Mouse (Mus musculus): ENCODE data around the gene Pank2. TPM values are rescaled to one million over a fixed set of nuclear protein-coding genes. Genes with fewer than 3 reads are reported as not detected.
"Not testable (repeated sequence)": the region's sequence is repeated elsewhere in the genome, so short reads cannot be mapped to it uniquely, and the experiment has no call there.

Pank2 gene
- total RNA-seq, 2 experiments from 2014 or later: 62.8 to 74.0 TPM

DNA sequence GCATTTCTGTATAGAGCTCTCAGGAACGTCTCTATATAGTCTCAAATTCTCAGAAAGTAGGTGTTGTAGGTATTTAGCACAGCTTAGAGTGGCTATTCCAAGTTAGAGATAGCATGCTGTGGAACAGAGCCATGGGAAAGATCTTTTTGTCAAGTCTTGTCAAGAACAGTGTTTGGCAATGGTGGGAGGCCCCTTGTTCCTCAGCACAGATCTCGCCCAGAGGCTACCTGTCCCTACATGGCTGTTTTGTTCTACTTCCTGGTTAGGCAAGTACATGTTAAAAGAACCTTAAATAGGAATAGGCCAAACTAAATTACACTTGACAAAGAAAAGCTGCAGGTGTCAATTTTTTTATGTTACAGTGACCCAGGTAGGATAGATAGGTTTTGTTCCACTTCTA is 38.2 kb downstream of the Pank2 start:
- intact Hi-C loops (cut with DNase I): no loop called here
- no peak overlapping the region for H3K4me3 ChIP-seq
- DNase-seq (ENCODE audit: extremely low spot score in 1 of 2, low spot score in 2 of 2): no peak
- TF ChIP-seq CTCF (IDR thresholded peaks at IDR 0.05): no peak
- H3K27ac ChIP-seq: no peak overlapping the region

DNA sequence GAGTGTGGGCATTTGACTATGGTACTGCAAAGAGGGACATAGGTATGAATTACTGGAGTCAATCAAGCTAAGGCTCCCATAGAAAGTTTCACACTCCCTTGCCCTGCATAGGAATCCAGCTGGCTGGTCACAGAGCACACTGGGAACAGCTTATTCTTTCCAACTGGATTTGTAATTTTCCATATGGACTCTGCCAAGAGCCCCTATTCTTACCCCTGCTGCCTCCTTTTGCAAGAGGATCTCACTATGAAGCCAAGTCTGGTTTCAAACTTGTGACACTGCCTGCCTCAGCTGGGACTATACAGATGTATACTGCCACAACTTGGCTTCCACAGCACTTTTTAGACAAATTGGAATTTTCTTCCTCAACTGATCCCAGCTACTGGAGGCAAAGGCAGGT is 39.3 kb downstream of the Pank2 start:
- Histone ChIP-seq H3K27ac (no peak overlapping the region), H3K4me3 (no peak overlapping the region)
- no peak for TF ChIP-seq CTCF (IDR thresholded peaks at IDR 0.05)
- DNase-seq (ENCODE audit: extremely low spot score in 1 of 2, low spot score in 2 of 2): no peak
- intact Hi-C loops (cut with DNase I): no loop called here

DNA sequence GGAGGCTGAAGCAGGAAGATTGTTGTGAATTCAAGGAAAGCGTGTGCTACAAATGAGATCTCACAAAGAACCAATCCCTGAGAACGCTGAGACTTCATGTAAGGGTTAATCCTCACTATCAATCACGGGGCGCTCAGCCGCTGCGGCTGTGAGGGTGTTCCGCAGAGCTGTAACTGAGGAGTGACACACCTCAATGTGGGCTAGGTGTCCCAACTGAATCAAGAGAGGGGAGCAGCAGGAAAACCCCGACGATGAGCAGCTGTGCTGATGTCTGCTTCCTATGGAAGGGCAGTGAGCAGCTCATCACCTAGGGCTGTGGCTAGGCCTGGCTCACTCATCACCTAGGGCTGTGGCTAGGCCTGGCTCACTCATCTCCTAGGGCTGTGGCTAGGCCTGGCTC is 42.2 kb downstream of the Pank2 start:
- TF ChIP-seq CTCF (IDR thresholded peaks at IDR 0.05): no peak
- Histone ChIP-seq H3K4me3 (no peak overlapping the region), H3K27ac (no peak overlapping the region)
- no peak for DNase-seq (ENCODE audit: extremely low spot score in 1 of 2, low spot score in 2 of 2)
- intact Hi-C loops (cut with DNase I): no loop called here

DNA sequence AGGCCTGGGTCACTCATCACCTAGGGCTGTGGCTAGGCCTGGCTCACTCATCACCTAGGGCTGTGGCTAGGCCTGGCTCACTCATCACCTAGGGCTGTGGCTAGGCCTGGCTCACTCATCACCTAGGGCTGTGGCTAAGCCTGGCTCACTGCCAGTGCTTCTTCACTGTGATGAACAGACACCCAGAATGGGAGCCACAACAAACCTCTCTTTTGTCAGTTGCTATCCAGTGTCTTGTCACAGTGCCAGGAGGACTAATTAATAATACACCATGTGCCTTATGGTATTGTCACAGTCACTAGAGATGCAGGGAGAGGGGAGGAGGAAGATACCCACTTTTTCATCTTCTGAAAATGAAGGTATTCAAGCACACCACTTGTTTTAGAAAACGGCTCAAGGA is 42.9 kb downstream of the Pank2 start:
- H3K4me3 ChIP-seq; DNase-seq (ENCODE audit: extremely low spot score in 1 of 2, low spot score in 2 of 2); H3K27ac ChIP-seq; intact Hi-C loops (cut with DNase I): not testable (repeated sequence)

DNA sequence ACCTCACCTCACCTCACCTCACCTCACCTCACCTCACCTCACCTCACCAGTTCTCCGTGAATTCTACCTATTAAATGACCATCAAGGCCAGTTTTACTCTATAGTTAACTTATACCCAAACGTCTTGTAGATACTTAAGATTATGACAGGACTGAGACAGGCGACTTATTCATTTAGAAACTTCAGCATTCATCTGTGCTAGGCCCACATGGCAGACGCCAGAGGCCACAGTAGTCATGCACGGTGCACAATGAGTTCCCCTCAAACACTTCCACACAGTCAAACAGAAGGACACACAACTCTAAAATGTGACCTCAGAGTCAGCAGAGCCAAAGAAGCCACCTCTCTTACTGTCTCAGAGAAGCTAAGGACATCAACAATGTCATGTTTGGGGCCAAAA is 45.1 kb downstream of the Pank2 start:
- intact Hi-C loops (cut with DNase I): no loop called here
- no peak for DNase-seq (ENCODE audit: extremely low spot score in 1 of 2, low spot score in 2 of 2)
- no peak overlapping the region for H3K27ac ChIP-seq
- no peak for TF ChIP-seq CTCF (IDR thresholded peaks at IDR 0.05)
- H3K4me3 ChIP-seq: no peak overlapping the region

DNA sequence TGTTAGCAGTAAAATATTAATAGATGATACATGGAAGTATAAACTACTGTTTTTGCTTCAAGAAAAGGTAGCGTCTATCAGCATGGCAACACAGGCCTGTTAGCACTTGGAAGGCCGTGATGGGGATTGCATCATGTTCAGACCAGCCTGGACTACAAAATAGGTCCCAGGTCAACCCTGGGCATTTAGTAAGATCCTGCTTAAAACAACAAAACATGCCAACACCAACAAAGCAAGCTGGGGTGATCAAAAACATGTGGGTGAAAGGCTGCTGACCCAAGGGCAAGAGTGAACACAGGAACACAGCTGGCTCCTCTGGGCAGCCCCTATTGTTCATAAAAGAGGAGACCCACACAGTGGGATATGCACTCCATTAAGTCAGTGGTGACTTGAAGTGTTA is 45.5 kb downstream of the Pank2 start:
- intact Hi-C loops (cut with DNase I): no loop called here
- Histone ChIP-seq H3K27ac (no peak overlapping the region), H3K4me3 (no peak overlapping the region)
- DNase-seq (ENCODE audit: extremely low spot score in 1 of 2, low spot score in 2 of 2): no peak
- TF ChIP-seq CTCF (IDR thresholded peaks at IDR 0.05): no peak

DNA sequence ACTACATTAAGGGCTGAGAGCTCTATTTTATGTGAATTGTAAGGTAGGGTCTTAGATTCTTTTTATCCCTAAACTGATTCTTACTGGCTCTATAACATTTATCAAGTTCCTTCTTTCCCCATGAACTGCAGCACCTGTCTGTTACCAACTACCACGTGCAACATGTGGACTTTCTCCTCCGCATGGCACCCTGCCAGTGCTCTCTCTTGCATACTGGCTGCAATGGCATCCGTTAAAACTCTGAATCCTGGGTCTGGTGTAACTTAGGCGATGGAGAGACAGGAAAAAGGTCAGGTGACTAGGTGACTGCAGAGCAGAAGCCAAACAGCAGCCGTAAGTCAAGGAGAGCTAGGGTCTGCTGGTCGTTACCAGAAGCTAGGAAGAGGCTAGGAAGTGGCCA is 47.0 kb downstream of the Pank2 start:
- Histone ChIP-seq H3K27ac (no peak overlapping the region), H3K4me3 (no peak overlapping the region)
- TF ChIP-seq CTCF (IDR thresholded peaks at IDR 0.05): no peak
- DNase-seq (ENCODE audit: extremely low spot score in 1 of 2, low spot score in 2 of 2): no peak
- intact Hi-C loops (cut with DNase I): no loop called here

DNA sequence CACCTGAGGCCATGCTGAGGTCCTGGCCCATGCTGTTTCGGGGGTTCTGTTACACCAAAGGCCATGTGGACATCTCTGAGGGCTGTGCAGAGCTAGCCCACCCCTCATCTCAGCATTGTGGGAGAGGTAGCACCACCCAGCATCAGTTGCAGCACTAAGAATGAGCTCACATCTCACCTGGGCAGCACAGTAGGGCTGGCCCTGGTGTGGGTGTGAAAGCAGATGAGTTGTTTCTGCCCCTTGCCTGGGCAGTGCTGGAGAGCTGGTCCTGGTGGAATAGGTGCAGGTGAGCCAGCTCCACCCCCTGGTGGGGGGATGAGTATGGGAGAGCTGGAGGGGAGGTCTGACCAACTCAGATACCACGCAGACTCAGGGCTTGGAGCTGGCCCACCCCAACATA is 53.9 kb downstream of the Pank2 start:
- intact Hi-C loops (cut with DNase I): no loop called here
- no peak for DNase-seq (ENCODE audit: extremely low spot score in 1 of 2, low spot score in 2 of 2)
- no peak overlapping the region for H3K4me3 ChIP-seq
- H3K27ac ChIP-seq: no peak overlapping the region
- TF ChIP-seq CTCF (IDR thresholded peaks at IDR 0.05): no peak

DNA sequence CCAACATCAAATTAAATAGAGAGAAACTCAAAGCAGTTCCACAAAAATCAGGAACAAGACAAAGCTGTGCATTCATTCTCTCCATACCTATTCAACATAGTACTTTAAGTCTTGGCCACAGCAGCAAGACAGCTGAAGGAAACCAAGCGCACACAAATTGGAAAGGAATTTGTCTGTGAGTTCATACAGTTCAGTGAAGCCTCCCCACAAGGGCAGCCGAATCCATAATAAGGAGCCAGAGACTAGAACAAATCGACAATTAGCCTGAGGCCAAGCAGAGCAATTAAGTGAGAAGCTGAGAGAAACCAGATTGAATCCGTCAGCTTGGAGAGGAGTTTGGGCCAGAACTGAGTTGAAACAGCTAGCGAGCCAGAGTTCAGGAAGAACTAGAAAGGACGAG is 57.1 kb downstream of the Pank2 start:
- no peak for TF ChIP-seq CTCF (IDR thresholded peaks at IDR 0.05)
- Histone ChIP-seq H3K4me3 (no peak overlapping the region), H3K27ac (no peak overlapping the region)
- intact Hi-C loops (cut with DNase I): no loop called here
- no peak for DNase-seq (ENCODE audit: extremely low spot score in 1 of 2, low spot score in 2 of 2)

DNA sequence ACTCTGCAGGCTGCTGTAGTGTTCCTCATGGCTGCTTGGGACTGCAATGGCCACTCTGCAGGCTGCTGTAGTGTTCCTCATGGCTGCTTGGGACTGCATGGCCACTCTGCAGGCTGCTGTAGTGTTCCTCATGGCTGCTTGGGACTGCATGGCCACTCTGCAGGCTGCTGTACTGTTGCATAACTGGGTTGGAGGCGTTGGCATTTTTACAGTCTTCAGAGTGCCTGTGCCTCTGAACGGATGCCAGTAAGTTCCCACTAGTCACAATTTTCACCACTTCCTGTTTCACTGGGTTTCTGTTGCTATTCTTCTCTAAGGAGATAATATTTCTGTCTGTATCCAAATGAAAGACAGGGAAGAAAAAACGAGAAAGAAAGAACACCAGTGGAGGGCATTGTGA is 58.9 kb downstream of the Pank2 start:
- intact Hi-C loops (cut with DNase I): loop anchor here (2.0 kb wide), 1 partner anchor 56 kb away; no protein-coding TSS in a partner anchor
- H3K27ac ChIP-seq: peak overlapping the region; percentile 69
- H3K4me3 ChIP-seq: not testable (repeated sequence)
- DNase-seq (ENCODE audit: extremely low spot score in 1 of 2, low spot score in 2 of 2): peak in 1 of 2 experiments; percentile 54

DNA sequence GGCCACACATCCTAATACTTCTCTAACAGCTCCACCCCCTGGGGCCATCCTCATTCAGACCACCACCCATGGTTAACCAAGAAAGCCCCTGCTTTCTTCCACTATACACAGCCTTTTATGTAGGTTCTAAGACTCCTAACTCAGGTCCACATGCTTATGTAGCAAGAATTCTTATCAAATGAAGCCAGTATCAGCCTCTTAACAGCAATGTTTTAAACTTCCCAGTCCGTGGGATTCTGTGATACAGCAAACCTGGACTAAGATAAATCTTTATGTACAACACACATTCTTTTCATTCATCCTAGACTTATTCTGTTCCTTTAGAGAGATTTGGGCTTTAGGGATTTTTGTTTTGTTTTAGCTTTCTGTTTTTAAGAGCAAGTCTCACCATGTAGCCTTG is 61.4 kb downstream of the Pank2 start:
- H3K27ac ChIP-seq: no peak overlapping the region
- intact Hi-C loops (cut with DNase I): no loop called here
- TF ChIP-seq CTCF (IDR thresholded peaks at IDR 0.05): no peak
- DNase-seq (ENCODE audit: extremely low spot score in 1 of 2, low spot score in 2 of 2): no peak
- H3K4me3 ChIP-seq: no peak overlapping the region

DNA sequence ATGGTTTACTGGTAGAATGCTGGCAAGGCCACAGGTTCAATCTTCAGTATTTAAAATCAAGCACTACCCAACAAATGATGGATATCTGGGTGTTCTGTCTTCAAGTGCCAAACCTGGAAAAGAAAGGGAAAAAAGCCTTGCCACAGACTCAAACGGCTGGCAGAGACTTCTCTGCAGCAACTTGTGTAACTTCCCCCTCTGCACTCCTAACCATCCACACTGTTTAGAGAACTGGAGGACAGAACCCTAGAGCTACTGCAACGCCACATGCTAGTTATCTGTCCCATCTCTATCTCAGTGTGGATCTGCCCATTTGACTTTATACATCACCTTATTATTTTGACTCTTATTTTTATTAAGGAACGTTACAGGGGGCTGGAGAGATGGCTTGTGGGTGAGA is 63.7 kb downstream of the Pank2 start:
- Histone ChIP-seq H3K27ac (no peak overlapping the region; the same call in 1 of the 2 replicates), H3K4me3 (no peak overlapping the region)
- intact Hi-C loops (cut with DNase I): no loop called here
- no peak for DNase-seq (ENCODE audit: extremely low spot score in 1 of 2, low spot score in 2 of 2)
- no peak for TF ChIP-seq CTCF (IDR thresholded peaks at IDR 0.05)

DNA sequence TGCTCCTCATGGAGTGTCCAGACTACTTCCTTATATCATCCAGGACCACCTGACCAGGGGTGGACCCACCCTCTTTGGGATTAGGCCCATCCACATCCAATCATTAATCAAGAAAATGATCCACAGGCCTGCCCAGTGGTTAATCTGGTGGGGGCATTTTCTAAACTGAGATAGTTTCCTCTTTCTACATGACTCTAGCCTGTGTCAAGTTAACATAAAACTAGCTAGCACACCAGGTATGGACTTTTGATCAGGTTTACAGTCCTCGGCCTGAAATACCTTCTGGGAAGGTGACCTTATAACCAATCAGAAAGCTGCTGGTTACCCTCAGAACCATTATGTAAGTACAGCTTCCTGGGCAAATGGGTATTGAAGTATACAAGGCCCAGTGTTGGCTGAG is 66.7 kb downstream of the Pank2 start:
- Histone ChIP-seq H3K4me3 (no peak overlapping the region), H3K27ac (no peak overlapping the region)
- no peak for TF ChIP-seq CTCF (IDR thresholded peaks at IDR 0.05)
- intact Hi-C loops (cut with DNase I): no loop called here
- no peak for DNase-seq (ENCODE audit: extremely low spot score in 1 of 2, low spot score in 2 of 2)

DNA sequence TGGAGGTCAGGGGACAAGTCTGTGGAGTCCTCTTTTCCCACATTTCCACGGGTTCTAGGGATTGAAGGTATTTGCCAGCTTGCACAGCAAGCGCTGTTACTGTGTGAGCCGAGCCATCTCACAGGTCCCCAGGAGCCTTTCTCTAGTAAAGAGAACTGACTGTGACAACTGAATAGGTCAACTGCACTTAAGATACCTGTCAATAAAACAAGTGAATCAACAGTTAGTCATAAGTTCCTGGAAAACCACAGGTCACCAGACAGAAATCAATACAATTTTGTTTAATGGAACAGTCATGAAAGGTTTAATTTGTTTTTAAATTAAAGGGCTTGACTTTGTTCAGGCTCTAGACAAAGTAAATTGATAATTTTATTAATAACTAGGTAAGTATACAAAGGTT is 68.3 kb downstream of the Pank2 start:
- H3K4me3 ChIP-seq: no peak overlapping the region
- DNase-seq (ENCODE audit: extremely low spot score in 1 of 2, low spot score in 2 of 2): no peak
- intact Hi-C loops (cut with DNase I): no loop called here
- TF ChIP-seq CTCF (IDR thresholded peaks at IDR 0.05): no peak
- H3K27ac ChIP-seq: no peak overlapping the region

Measured in left cerebral cortex, adult 2 months (tissue).